Mouse (Mus musculus) B cell, adult 62 days (primary cell): ENCODE measurements around the gene CN725425. TPM values are rescaled to one million over a fixed set of nuclear protein-coding genes. Genes with fewer than 3 reads are reported as not detected.

Experiments
- total RNA-seq: library from RNA; stranded (reverse); gene quantifications from 4 replicates; pipeline ENCODE4 v1.2.4, GENCODE M21; 2023

Gene CN725425
- not detected in 4 replicates for total RNA-seq

GRCm38 (mm10) chr15:91199256-91199905, at the start of gene CN725425:
Gene CN725425 (plus strand): TSS chr15:91199494.

GRCm38 (mm10) chr15:91191412-91192222, 7.7 kb upstream of the CN725425 start, which contains the start of gene Abcd2:
Gene Abcd2 (minus strand): TSS chr15:91191799.

Other genes with a start within 250 kb of the CN725425 start
- not detected in 4 replicates for gene Kif21a, start 149.5 kb upstream of the CN725425 start, total RNA-seq
- gene Abcd2, start 7.7 kb upstream of the CN725425 start, total RNA-seq: 0.12 to 0.16 TPM in 2 of 4 replicates, not detected in the others